Mouse (Mus musculus) MEL (cell line): Measurements from ENCODE around the gene Angpt4.

Source experiments
- CTCF ChIP-seq, 3 experiments: IDR thresholded peaks in 2 of 3; conservative IDR thresholded peaks in 1 of 3; 2 replicates each; pipeline ENCODE4 v1.5.1; 2011 to 2012; ENCODE audit warnings: low read length in 3 of 3, low read depth in 2 of 3, mild to moderate bottlenecking in 2 of 3, improper control_type of control experiment in 1 of 3, inconsistent platforms in 1 of 3, mixed read lengths in 1 of 3, moderate library complexity in 1 of 3; ENCODE audit not compliant: control insufficient read depth in 1 of 3, insufficient read depth in 1 of 3, poor library complexity in 1 of 3, severe bottlenecking in 1 of 3
- EP300 ChIP-seq, 2 experiments: IDR thresholded peaks; 2 replicates each; pipeline ENCODE4 v1.6.1; 2011; ENCODE audit warnings: improper control_type of control experiment in 2 of 2, low read length in 2 of 2, low read depth in 1 of 2, mild to moderate bottlenecking in 1 of 2
- GATA1 ChIP-seq: IDR thresholded peaks from 2 replicates; pipeline ENCODE4 v1.6.1; 2011; ENCODE audit warnings: low read depth, low read length, improper control_type of control experiment
- KAT2A ChIP-seq: conservative IDR thresholded peaks from 2 replicates; pipeline ENCODE4 v1.6.1; 2012; ENCODE audit warnings: low read depth, low read length, improper control_type of control experiment, inconsistent platforms
- POLR2A ChIP-seq, 2 experiments: IDR thresholded peaks; 2 replicates each; pipeline ENCODE4 v1.6.1; 2011 to 2012; ENCODE audit warnings: low read length in 2 of 2, mild to moderate bottlenecking in 2 of 2, control low read depth in 1 of 2, improper control_type of control experiment in 1 of 2, low read depth in 1 of 2, moderate library complexity in 1 of 2; ENCODE audit not compliant: control insufficient read depth in 1 of 2, insufficient read depth in 1 of 2, poor library complexity in 1 of 2
- POLR2AphosphoS2 ChIP-seq: IDR thresholded peaks from 2 replicates; pipeline ENCODE4 v1.6.1; 2011; ENCODE audit warnings: low read length, improper control_type of control experiment
- TAL1 ChIP-seq: IDR thresholded peaks from 2 replicates; pipeline ENCODE4 v1.6.1; 2012; ENCODE audit warnings: mild to moderate bottlenecking, inconsistent platforms, low read length, moderate library complexity, mixed read lengths
- UBTF ChIP-seq: IDR thresholded peaks from 2 replicates; pipeline ENCODE4 v1.6.1; 2012; ENCODE audit warnings: low read depth, mild to moderate bottlenecking, inconsistent platforms, low read length, improper control_type of control experiment, moderate library complexity, borderline replicate concordance; ENCODE audit not compliant: insufficient read depth
- ZC3H11A ChIP-seq: IDR thresholded peaks from 2 replicates; pipeline ENCODE4 v1.6.1; 2012; ENCODE audit warnings: low read depth, mild to moderate bottlenecking, inconsistent platforms, low read length, improper control_type of control experiment
- ZKSCAN1 ChIP-seq: IDR thresholded peaks from 2 replicates; pipeline ENCODE4 v1.6.1; 2012; ENCODE audit warnings: low read depth, mild to moderate bottlenecking, inconsistent platforms, low read length, improper control_type of control experiment, moderate library complexity

DNA sequence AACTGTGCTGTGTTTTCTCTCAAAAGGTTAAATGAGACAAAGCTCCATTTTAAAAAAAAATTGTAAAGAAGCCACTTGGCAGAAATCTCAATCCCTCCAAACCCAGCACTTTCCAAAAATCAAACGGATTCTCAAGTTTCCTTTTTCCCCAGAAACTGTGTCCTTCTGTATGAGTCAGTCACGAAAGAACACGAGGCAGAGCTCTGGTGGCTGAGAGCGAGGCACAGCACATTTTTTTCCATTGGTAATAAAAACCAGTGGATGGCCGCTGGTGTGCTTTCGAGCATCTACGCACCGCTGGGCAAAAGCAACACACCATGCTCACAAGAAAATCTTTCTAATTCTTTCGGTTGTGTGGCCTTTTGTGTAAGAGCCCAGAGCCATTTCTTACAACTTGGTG, 73.0 kb downstream of the Angpt4 start:
- TF ChIP-seq POLR2AphosphoS2 (no peak), CTCF (IDR thresholded peaks at IDR 0.05 in 2 of 3, conservative IDR thresholded peaks at IDR 0.05 in 1 of 3; ENCODE audit: control insufficient read depth in 1 of 3, insufficient read depth in 1 of 3, low read depth in 2 of 3, low read length in 3 of 3, poor library complexity in 1 of 3, severe bottlenecking in 1 of 3) (no peak), POLR2A (IDR thresholded peaks at IDR 0.05; ENCODE audit: control insufficient read depth in 1 of 2, insufficient read depth in 1 of 2, low read depth in 1 of 2, low read length in 2 of 2, poor library complexity in 1 of 2) (no peak), GATA1 (no peak), KAT2A (no peak), ZC3H11A (no peak), TAL1 (no peak), EP300 (IDR thresholded peaks at IDR 0.05; ENCODE audit: low read depth in 1 of 2, low read length in 2 of 2) (no peak), ZKSCAN1 (no peak), UBTF (no peak)
